ENCODE assay signal across 14 mouse cellular contexts in genomic region chr6:127803046-127803729, GRCm38 (mm10). TPM values are rescaled to one million over a fixed set of nuclear protein-coding genes. Genes with fewer than 3 reads are reported as not detected.
A peak's percentile ranks its signal among the peaks of the same experiment; 100 is the strongest.
DNase-seq lines count a peak whose midpoint lies in the region; ATAC-seq lines count a peak whose summit lies in the region.
"Had no signal": no experiment of that assay in that cellular context is flagged by ENCODE, and none has a peak within 500 bp of the region (broad histone marks: within the 10 kb centered on the region; RNA-seq: fewer than 3 reads in every experiment).

No protein-coding gene starts in this region.

- peak; percentile 8 for DNase-seq in layer of hippocampus, adult 11-12 months (ENCODE audit: low spot score)
- no peak for DNase-seq in layer of hippocampus, adult 9-10 months (ENCODE audit: low spot score)
- DNase-seq in 3T3-L1 (ENCODE audit: low read depth, low spot score), result peak; percentile 44
- DNase-seq in brain, adult 2 months (ENCODE audit: low read depth, low spot score), result peak; percentile 15
- DNase-seq in layer of hippocampus, adult 9-11 months, result peak; percentile 25
- DNase-seq in ovary, postnatal 36 days (ENCODE audit: low spot score), result no peak
- no peak for DNase-seq in adrenal gland, adult (ENCODE audit: inconsistent age in 2 of 2, low spot score in 1 of 2)
- DNase-seq: kidney, postnatal 10 days had no signal

- no peaks in the 10 kb centered on the region for H3K4me1 ChIP-seq in intestine, embryonic 15.5 days (replicated peaks)
- H3K4me1 ChIP-seq: heart, embryonic 10.5 days; limb, embryonic 15.5 days; stomach, embryonic 15.5 days had no signal

- 68% methylated on average over 9 of the region's 9 CpGs for WGBS in intestine, embryonic 15.5 days

- H3K4me2 ChIP-seq in intestine, embryonic 15.5 days (replicated peaks), result no peak overlapping the region
- H3K4me2 ChIP-seq: limb, embryonic 15.5 days; stomach, embryonic 15.5 days had no signal

- no peak overlapping the region for H3K9ac ChIP-seq in intestine, embryonic 15.5 days
- H3K9ac ChIP-seq: limb, embryonic 15.5 days; stomach, embryonic 15.5 days had no signal

- H3K27ac ChIP-seq in intestine, embryonic 15.5 days, result no peak overlapping the region
- H3K27ac ChIP-seq: heart, embryonic 10.5 days; limb, embryonic 15.5 days; macrophage; stomach, embryonic 15.5 days had no signal

- no peaks in the 10 kb centered on the region for H3K36me3 ChIP-seq in intestine, embryonic 15.5 days
- H3K36me3 ChIP-seq: heart, embryonic 10.5 days; limb, embryonic 15.5 days; stomach, embryonic 15.5 days had no signal

- no peak overlapping the region for H3K4me3 ChIP-seq in intestine, embryonic 15.5 days (replicated peaks)
- H3K4me3 ChIP-seq: heart, embryonic 10.5 days; limb, embryonic 15.5 days; myocyte; stomach, embryonic 15.5 days had no signal

- no peak for ATAC-seq in intestine, embryonic 15.5 days

- H3K27me3 ChIP-seq in intestine, embryonic 15.5 days (replicated peaks), result no peaks in the 10 kb centered on the region
- H3K27me3 ChIP-seq: limb, embryonic 15.5 days; stomach, embryonic 15.5 days had no signal

- H3K9me3 ChIP-seq in intestine, embryonic 15.5 days, result no peaks in the 10 kb centered on the region
- H3K9me3 ChIP-seq: heart, embryonic 10.5 days; limb, embryonic 15.5 days; stomach, embryonic 15.5 days had no signal

RNA-seq across cellular contexts. Expression of gene Prmt8, which starts 33.9 kb away (rescaled TPM):
- polyA plus RNA-seq in intestine, embryonic 15.5 days (2015; fragmentation: Nextera tagmentation; extraction: Ambion mirVana), result 0.06 and 0.08 TPM in 2 replicates
- polyA plus RNA-seq: macrophage, myocyte had no signal

Comparison
In these comparisons a context has a peak if more than half of its experiments do, and no peak if none do; other contexts are left out.
1. DNase-seq: peak in layer of hippocampus, adult 11-12 months (single experiment), 3T3-L1 (single experiment), brain, adult 2 months (single experiment) and layer of hippocampus, adult 9-11 months (single experiment); none in layer of hippocampus, adult 9-10 months (single experiment), ovary, postnatal 36 days (single experiment) and adrenal gland, adult (0 of 2).